Mouse (Mus musculus): ENCODE measurements around the gene Lrrc38.

DNA sequence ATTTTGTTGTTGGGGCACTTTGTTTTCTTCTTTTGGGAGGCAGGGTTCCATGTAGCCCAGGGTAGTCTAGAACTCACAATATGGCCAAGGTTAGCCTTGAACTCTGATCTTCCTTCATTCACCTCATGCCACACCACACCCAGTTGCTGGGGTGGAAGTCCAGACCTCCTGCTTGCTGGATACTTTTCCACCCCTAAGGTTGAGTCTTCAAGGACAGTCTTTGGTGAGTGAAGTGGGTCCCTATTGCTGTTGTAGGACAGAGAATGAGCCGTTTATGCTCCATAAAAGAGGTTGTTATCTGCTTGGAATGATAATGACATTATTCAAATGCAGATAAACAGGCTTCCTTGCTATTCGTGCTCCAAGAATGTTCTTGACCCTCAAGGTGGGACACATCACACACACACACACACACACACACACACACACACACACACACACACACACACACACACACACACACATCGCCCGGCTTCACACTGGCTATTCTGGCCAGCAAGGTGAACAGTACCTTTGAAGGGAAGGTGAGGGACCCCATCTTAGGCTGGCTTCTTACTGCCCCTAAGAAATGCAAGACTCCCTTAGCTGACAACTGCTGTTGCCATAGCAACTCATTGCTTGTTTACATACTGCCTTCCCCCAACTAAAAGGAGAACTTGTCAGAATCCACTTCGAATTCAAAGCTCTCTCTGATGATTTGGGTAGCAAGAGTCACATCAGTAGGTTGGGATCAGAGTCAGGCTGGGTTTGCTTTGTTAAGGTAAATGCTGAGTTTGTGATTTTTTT lies 43.4 kb upstream of the Lrrc38 start:
- TF ChIP-seq CTCF (IDR thresholded peaks at IDR 0.05; ENCODE audit: low read depth) (no peak), EP300 (optimal IDR thresholded peaks at IDR 0.05) (no peak)

Data from stomach, postnatal 0 days (tissue).